Mouse (Mus musculus) forebrain, embryonic 15.5 days (tissue): ENCODE measurements around the gene Sbf1. TPM values are rescaled to one million over a fixed set of nuclear protein-coding genes. Genes with fewer than 3 reads are reported as not detected.

Experiments used
- ATAC-seq: fragments of 200-750 bp; cut with Nextera tagmentation; replicated peaks from 2 replicates; pipeline ENCODE4 v1.8.0; 2017; ENCODE audit warnings: mild to moderate bottlenecking, moderate TSS enrichment, moderate library complexity
- H3K27ac ChIP-seq: fragments of 300-500 bp; sonication (generic); replicated peaks from 2 replicates; pipeline ENCODE4 v1.5.1; 2015; ENCODE audit warnings: mild to moderate bottlenecking, inconsistent platforms
- H3K27me3 ChIP-seq: fragments of 300-500 bp; sonication (generic); 2 replicates; pipeline ENCODE4 v1.6.1; 2015; ENCODE audit warnings: inconsistent platforms
- H3K36me3 ChIP-seq: fragments of 300-500 bp; sonication (generic); 2 replicates; pipeline ENCODE4 v1.6.1; 2015; ENCODE audit warnings: mild to moderate bottlenecking, inconsistent platforms
- H3K4me1 ChIP-seq: fragments of 300-500 bp; sonication (generic); 2 replicates; pipeline ENCODE4 v1.6.1; 2015; ENCODE audit warnings: inconsistent platforms
- H3K4me2 ChIP-seq: fragments of 300-500 bp; sonication (generic); replicated peaks from 2 replicates; pipeline ENCODE4 v1.6.1; 2015; ENCODE audit warnings: mild to moderate bottlenecking, inconsistent platforms
- H3K4me3 ChIP-seq: fragments of 300-500 bp; sonication (generic); 2 replicates; pipeline ENCODE4 v1.5.1; 2015; ENCODE audit warnings: mild to moderate bottlenecking, inconsistent platforms
- H3K9ac ChIP-seq: fragments of 300-500 bp; sonication (generic); replicated peaks from 2 replicates; pipeline ENCODE4 v1.6.1; 2015; ENCODE audit warnings: mild to moderate bottlenecking, inconsistent platforms
- H3K9me3 ChIP-seq: fragments of 300-500 bp; sonication (generic); 2 replicates; pipeline ENCODE4 v1.6.1; 2016; ENCODE audit warnings: inconsistent platforms
- WGBS: fragments of 180-500 bp; shearing (Covaris S2); methylation state at CpG from one replicate; pipeline ENCODE4 v1.1.7; 2015; ENCODE audit warnings: mixed read lengths; 5-methylcytosine and 5-hydroxymethylcytosine counted together
- polyA plus RNA-seq: library from polyadenylated mRNA; unstranded; fragments of >200 nt; fragmentation: Nextera tagmentation; extraction: Ambion mirVana; gene quantifications from 2 replicates; pipeline ENCODE4 v1.2.1, GENCODE M21; 2015

Sbf1 gene
- 79.0 and 83.4 TPM in 2 replicates for polyA plus RNA-seq

- Histone ChIP-seq H3K36me3 (no peaks in the 10 kb centered on the region), H3K4me3 (peak within 1 kb of the TSS; percentile 78), H3K27me3 (no peaks in the 10 kb centered on the region), H3K4me2 (peak within 1 kb of the TSS; percentile 85), H3K9ac (peak within 1 kb of the TSS; percentile 80), H3K9me3 (no peaks in the 10 kb centered on the region), H3K27ac (peak within 1 kb of the TSS; percentile 42; the same call in 1 of the 2 replicates), H3K4me1 (peaks cover 41% of the 10 kb centered on the region)
- WGBS: under 1% methylated on average over 37 of the region's 37 CpGs
- peak; percentile 99 for ATAC-seq
Measured at GRCm38 (mm10) chr15:89315190-89315731, at the start of gene Sbf1. Sbf1 (minus strand) TSS chr15:89315311.

- Histone ChIP-seq H3K4me3 (no peak overlapping the region), H3K9me3 (no peaks in the 10 kb centered on the region), H3K9ac (no peak overlapping the region), H3K27me3 (no peaks in the 10 kb centered on the region), H3K4me2 (no peak overlapping the region), H3K36me3 (peaks cover 74% of the 10 kb centered on the region), H3K4me1 (0 out of 2 replicates have a peak, but pooled peaks cover 4% of the 10 kb centered on the region), H3K27ac (no peak overlapping the region)
- no peak for ATAC-seq
- WGBS: 90% methylated on average over 7 of the region's 7 CpGs
Measured at GRCm38 (mm10) chr15:89363051-89363450, 47.9 kb upstream of the Sbf1 start.

GRCm38 (mm10) chr15:89358784-89359183, 43.7 kb upstream of the Sbf1 start:
- WGBS: 89% methylated on average over 3 of the region's 3 CpGs
- H3K4me2 ChIP-seq: no peak overlapping the region
- no peak overlapping the region for H3K27ac ChIP-seq
- no peak overlapping the region for H3K9ac ChIP-seq
- H3K9me3 ChIP-seq: no peaks in the 10 kb centered on the region
- H3K4me1 ChIP-seq: peaks cover 35% of the 10 kb centered on the region
- no peak for ATAC-seq
- no peak overlapping the region for H3K4me3 ChIP-seq
- H3K36me3 ChIP-seq: peaks cover 32% of the 10 kb centered on the region
- no peaks in the 10 kb centered on the region for H3K27me3 ChIP-seq

- Histone ChIP-seq H3K9ac (peak overlapping the region; percentile 73), H3K27me3 (no peaks in the 10 kb centered on the region), H3K27ac (peak overlapping the region; percentile 84), H3K4me2 (peak overlapping the region; percentile 84), H3K4me3 (peak overlapping the region; percentile 62), H3K9me3 (no peaks in the 10 kb centered on the region), H3K36me3 (peaks cover 30% of the 10 kb centered on the region), H3K4me1 (peaks cover 37% of the 10 kb centered on the region)
- WGBS: under 1% methylated on average over 15 of the region's 15 CpGs
- peak; percentile 66 for ATAC-seq
Measured at GRCm38 (mm10) chr15:89356372-89356771, 41.3 kb upstream of the Sbf1 start.

GRCm38 (mm10) chr15:89355241-89356187, 40.4 kb upstream of the Sbf1 start, which contains the start of the genes Lmf2 and Ncaph2:
Lmf2 (minus strand) TSS chr15:89355659.
Ncaph2 (plus strand) TSS chr15:89355719.
- H3K27me3 ChIP-seq: no peaks in the 10 kb centered on the region
- under 1% methylated on average over 64 of the region's 64 CpGs for WGBS
- peak; percentile 92 for ATAC-seq

GRCm38 (mm10) chr15:89354455-89354854, 39.3 kb upstream of the Sbf1 start:
- Histone ChIP-seq H3K9ac (peak overlapping the region; percentile 73), H3K27ac (no peak overlapping the region), H3K36me3 (peaks cover 28% of the 10 kb centered on the region), H3K27me3 (no peaks in the 10 kb centered on the region), H3K4me1 (peaks cover 37% of the 10 kb centered on the region), H3K9me3 (no peaks in the 10 kb centered on the region), H3K4me2 (peak overlapping the region; percentile 84), H3K4me3 (peak overlapping the region; percentile 62)
- 83% methylated on average over 7 of the region's 7 CpGs for WGBS
- no peak for ATAC-seq

More at GRCm38 (mm10) chr15:89355241-89356187, 40.4 kb upstream of the Sbf1 start, which contains the start of the genes Lmf2 and Ncaph2:
- Histone ChIP-seq H3K9ac (peak within 1 kb of the TSS; percentile 73), H3K4me1 (peaks cover 37% of the 10 kb centered on the region), H3K9me3 (no peaks in the 10 kb centered on the region), H3K4me3 (peak within 1 kb of the TSS; percentile 62), H3K27ac (peak within 1 kb of the TSS; percentile 84), H3K4me2 (peak within 1 kb of the TSS; percentile 84), H3K36me3 (peaks cover 30% of the 10 kb centered on the region)

- Histone ChIP-seq H3K27me3 (no peaks in the 10 kb centered on the region), H3K27ac (no peak overlapping the region), H3K4me2 (peak overlapping the region; percentile 84; the same call in 1 of the 2 replicates), H3K9ac (no peak overlapping the region), H3K9me3 (no peaks in the 10 kb centered on the region), H3K36me3 (peaks cover 28% of the 10 kb centered on the region), H3K4me3 (no peak overlapping the region), H3K4me1 (peaks cover 37% of the 10 kb centered on the region)
- 95% methylated on average over 16 of the region's 16 CpGs for WGBS
- ATAC-seq: no peak
Measured at GRCm38 (mm10) chr15:89353837-89354236, 38.7 kb upstream of the Sbf1 start.

- Histone ChIP-seq H3K4me3 (no peak overlapping the region), H3K36me3 (peaks cover 28% of the 10 kb centered on the region), H3K4me1 (peaks cover 31% of the 10 kb centered on the region), H3K4me2 (no peak overlapping the region), H3K9me3 (no peaks in the 10 kb centered on the region), H3K27me3 (no peaks in the 10 kb centered on the region), H3K27ac (no peak overlapping the region), H3K9ac (no peak overlapping the region)
- WGBS: 97% methylated on average over 12 of the region's 12 CpGs
- no peak for ATAC-seq
Measured at GRCm38 (mm10) chr15:89352795-89353194, 37.7 kb upstream of the Sbf1 start.

- Histone ChIP-seq H3K4me3 (no peak overlapping the region), H3K27ac (no peak overlapping the region), H3K36me3 (peaks cover 28% of the 10 kb centered on the region), H3K4me1 (peaks cover 23% of the 10 kb centered on the region), H3K9ac (no peak overlapping the region), H3K4me2 (no peak overlapping the region), H3K9me3 (no peaks in the 10 kb centered on the region), H3K27me3 (no peaks in the 10 kb centered on the region)
- WGBS: 95% methylated on average over 14 of the region's 14 CpGs
- no peak for ATAC-seq
Measured at GRCm38 (mm10) chr15:89352054-89352453, 36.9 kb upstream of the Sbf1 start.

- Histone ChIP-seq H3K27me3 (no peaks in the 10 kb centered on the region), H3K4me2 (no peak overlapping the region), H3K4me1 (peaks cover 16% of the 10 kb centered on the region), H3K36me3 (peaks cover 28% of the 10 kb centered on the region), H3K27ac (no peak overlapping the region), H3K9me3 (no peaks in the 10 kb centered on the region), H3K4me3 (no peak overlapping the region), H3K9ac (no peak overlapping the region)
- WGBS: 93% methylated on average over 15 of the region's 15 CpGs
- ATAC-seq: no peak
Measured at GRCm38 (mm10) chr15:89351302-89351701, 36.2 kb upstream of the Sbf1 start.

GRCm38 (mm10) chr15:89350447-89350846, 35.3 kb upstream of the Sbf1 start:
- Histone ChIP-seq H3K9me3 (no peaks in the 10 kb centered on the region), H3K4me3 (no peak overlapping the region), H3K4me1 (peaks cover 15% of the 10 kb centered on the region), H3K36me3 (peaks cover 28% of the 10 kb centered on the region), H3K27ac (no peak overlapping the region), H3K4me2 (no peak overlapping the region), H3K27me3 (no peaks in the 10 kb centered on the region), H3K9ac (no peak overlapping the region)
- ATAC-seq: no peak
- WGBS: 87% methylated on average over 5 of the region's 5 CpGs

- Histone ChIP-seq H3K27ac (no peak overlapping the region), H3K4me2 (no peak overlapping the region), H3K27me3 (no peaks in the 10 kb centered on the region), H3K4me3 (no peak overlapping the region), H3K9ac (no peak overlapping the region), H3K9me3 (no peaks in the 10 kb centered on the region), H3K4me1 (no peaks in the 10 kb centered on the region), H3K36me3 (no peaks in the 10 kb centered on the region)
- no peak for ATAC-seq
- 86% methylated on average over 3 of the region's 3 CpGs for WGBS
Measured at GRCm38 (mm10) chr15:89343325-89343724, 28.2 kb upstream of the Sbf1 start.
